Mouse (Mus musculus): ENCODE results near the gene Twnk.

DNA sequence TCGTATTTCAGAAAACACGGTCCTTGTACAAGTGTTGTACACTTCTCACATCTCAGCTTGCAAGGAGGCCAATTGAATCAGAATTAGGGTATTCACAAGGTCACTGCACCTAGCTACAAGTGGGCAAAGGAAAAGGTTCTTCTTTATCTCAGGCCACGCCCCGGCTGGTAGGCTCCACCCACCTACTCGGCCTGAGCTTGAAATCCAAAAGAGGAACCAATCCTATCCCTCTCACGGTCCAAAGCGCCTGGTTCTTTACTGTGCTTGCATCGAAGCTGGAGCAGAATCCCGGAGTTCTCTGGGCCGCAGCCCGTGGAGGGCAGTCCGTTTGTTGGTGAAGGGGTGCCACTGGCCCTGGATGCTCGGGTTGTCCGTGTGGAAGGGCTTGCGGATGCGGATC lies at the start of gene Twnk:
- TF ChIP-seq CTCF (IDR thresholded peaks at IDR 0.05; ENCODE audit: insufficient read depth, low read length) (no peak), POLR2A (IDR thresholded peaks at IDR 0.05; ENCODE audit: borderline replicate concordance, extremely low read depth, low read depth, low read length) (no peak)
